8 mouse cellular contexts compared by ENCODE assay signal in genomic region chr17:29356882-29357281, GRCm38 (mm10). TPM values are rescaled to one million over a fixed set of nuclear protein-coding genes. Genes with fewer than 3 reads are reported as not detected.
DNase-seq lines count a peak whose midpoint lies in the region; ATAC-seq and TF ChIP-seq lines count a peak whose summit lies in the region.

No protein-coding gene starts in this region.

- H3K36me3 ChIP-seq in heart, embryonic 16.5 days (ENCODE audit: control insufficient read depth, insufficient read depth), result no peaks in the 10 kb centered on the region
- H3K36me3 ChIP-seq in hindbrain, embryonic 15.5 days, result no peaks in the 10 kb centered on the region
- H3K36me3 ChIP-seq in midbrain, embryonic 14.5 days (ENCODE audit: control insufficient read depth, insufficient read depth, low read length), result no peaks in the 10 kb centered on the region

- ATAC-seq in heart, embryonic 16.5 days (replicated peaks; ENCODE audit: extremely low read depth, insufficient read depth, low FRiP score), result no peak
- peak; percentile 52 for ATAC-seq in hindbrain, embryonic 15.5 days (ENCODE audit: low FRiP score, low read depth)
- peak; percentile 64 for ATAC-seq in midbrain, embryonic 14.5 days (ENCODE audit: low FRiP score, low TSS enrichment)

- peaks cover 19% of the 10 kb centered on the region for H3K4me1 ChIP-seq in heart, embryonic 16.5 days (ENCODE audit: control insufficient read depth, insufficient read depth, low read length)
- H3K4me1 ChIP-seq in cortical plate, adult 2 months (ENCODE audit: control insufficient read depth, insufficient read depth, low read length), result peaks cover 5% of the 10 kb centered on the region
- H3K4me1 ChIP-seq in hindbrain, embryonic 15.5 days (replicated peaks), result peaks cover 26% of the 10 kb centered on the region
- peaks cover 30% of the 10 kb centered on the region for H3K4me1 ChIP-seq in midbrain, embryonic 14.5 days (ENCODE audit: control insufficient read depth, insufficient read depth, low read length)

- H3K27ac ChIP-seq in heart, embryonic 16.5 days (ENCODE audit: low read length), result peak overlapping the region; percentile 99
- H3K27ac ChIP-seq in cortical plate, adult 2 months (ENCODE audit: insufficient read depth, low read length), result peak overlapping the region; percentile 72; the same call in 1 of the 2 replicates
- peak overlapping the region; percentile 97 for H3K27ac ChIP-seq in hindbrain, embryonic 15.5 days (replicated peaks)
- H3K27ac ChIP-seq in midbrain, embryonic 14.5 days (replicated peaks; ENCODE audit: low read depth, low read length), result peak overlapping the region; percentile 99

- no peaks in the 10 kb centered on the region for H3K27me3 ChIP-seq in heart, embryonic 16.5 days (ENCODE audit: control insufficient read depth, insufficient read depth, low read length)
- H3K27me3 ChIP-seq in hindbrain, embryonic 15.5 days, result no peaks in the 10 kb centered on the region
- no peaks in the 10 kb centered on the region for H3K27me3 ChIP-seq in midbrain, embryonic 14.5 days (ENCODE audit: control insufficient read depth, insufficient read depth, low read length)

- DNase-seq in heart, adult 11 months, result no peak
- DNase-seq in midbrain, embryonic 14.5 days, result no peak
- DNase-seq in thymus, postnatal 10 days (ENCODE audit: low spot score in 2 of 2), result no peak
- DNase-seq in left cerebral cortex, postnatal 25 days (ENCODE audit: low spot score in 2 of 2), result no peak
- DNase-seq in cerebellum, adult 18-20 months, result no peak

- intact Hi-C loops in left cerebral cortex, postnatal 25 days (cut with DNase I), result no loop called here

- no peak for TF ChIP-seq CTCF in cortical plate, adult 2 months (IDR thresholded peaks at IDR 0.05; ENCODE audit: extremely low read depth, insufficient read depth, low read length)

- 13% methylated on average over 9 of the region's 9 CpGs for WGBS in heart, embryonic 16.5 days
- 8% methylated on average over 9 of the region's 9 CpGs for WGBS in hindbrain, embryonic 15.5 days
- WGBS in midbrain, embryonic 14.5 days, result 4% methylated on average over 9 of the region's 9 CpGs

- peak overlapping the region; percentile 48 for H3K4me3 ChIP-seq in heart, embryonic 16.5 days (ENCODE audit: low read length)
- H3K4me3 ChIP-seq in cortical plate, adult 2 months (ENCODE audit: insufficient read depth, low read length), result peak overlapping the region; percentile 49
- H3K4me3 ChIP-seq in hindbrain, embryonic 15.5 days, result peak overlapping the region; percentile 39
- peak overlapping the region; percentile 33 for H3K4me3 ChIP-seq in midbrain, embryonic 14.5 days (replicated peaks; ENCODE audit: low read depth, low read length)

- TF ChIP-seq POLR2A in cortical plate, adult 2 months (IDR thresholded peaks at IDR 0.05; ENCODE audit: extremely low read depth, insufficient read depth, low read length), result no peak

- H3K9ac ChIP-seq in heart, embryonic 16.5 days (ENCODE audit: low read length), result peak overlapping the region; percentile 73
- peak overlapping the region; percentile 53 for H3K9ac ChIP-seq in hindbrain, embryonic 15.5 days
- H3K9ac ChIP-seq in midbrain, embryonic 14.5 days (replicated peaks; ENCODE audit: low read length), result peak overlapping the region; percentile 66

- no peaks in the 10 kb centered on the region for H3K9me3 ChIP-seq in heart, embryonic 16.5 days (replicated peaks; ENCODE audit: control insufficient read depth, low read length)
- no peaks in the 10 kb centered on the region for H3K9me3 ChIP-seq in hindbrain, embryonic 15.5 days
- no peaks in the 10 kb centered on the region for H3K9me3 ChIP-seq in midbrain, embryonic 14.5 days (ENCODE audit: control insufficient read depth, low read length)

- H3K4me2 ChIP-seq in heart, embryonic 16.5 days (ENCODE audit: low read depth, low read length), result peak overlapping the region; percentile 75
- peak overlapping the region; percentile 71 for H3K4me2 ChIP-seq in hindbrain, embryonic 15.5 days
- H3K4me2 ChIP-seq in midbrain, embryonic 14.5 days (ENCODE audit: low read length), result peak overlapping the region; percentile 61

RNA-seq across cellular contexts. Expression of gene Fgd2, which starts 3.8 kb away (rescaled TPM):
- 4.8 and 4.9 TPM in 2 replicates for polyA plus RNA-seq in heart, embryonic 16.5 days (2015; fragmentation: Nextera tagmentation; extraction: Ambion mirVana)
- polyA plus RNA-seq in cortical plate, adult 2 months (2012; rRNA removed), result 16.8 and 17.0 TPM in 2 replicates
- 6.5 and 8.3 TPM in 2 replicates for polyA plus RNA-seq in hindbrain, embryonic 15.5 days (2015; fragmentation: Nextera tagmentation; extraction: Ambion mirVana)
- polyA plus RNA-seq in midbrain, embryonic 14.5 days (2014; fragmentation: Nextera tagmentation; extraction: Ambion mirVana), result 4.4 and 4.9 TPM in 2 replicates
- 1 to 10 TPM; 5.2 to 6.8 TPM for total RNA-seq in left cerebral cortex, postnatal 25 days (2021)

RNA-seq across cellular contexts. Expression of gene Mtch1, which starts 9.1 kb away (rescaled TPM):
- 220 and 273 TPM in 2 replicates for polyA plus RNA-seq in heart, embryonic 16.5 days (2015; fragmentation: Nextera tagmentation; extraction: Ambion mirVana)
- 586 and 591 TPM in 2 replicates for polyA plus RNA-seq in cortical plate, adult 2 months (2012; rRNA removed)
- polyA plus RNA-seq in hindbrain, embryonic 15.5 days (2015; fragmentation: Nextera tagmentation; extraction: Ambion mirVana), result 476 and 492 TPM in 2 replicates
- polyA plus RNA-seq in midbrain, embryonic 14.5 days (2014; fragmentation: Nextera tagmentation; extraction: Ambion mirVana), result 533 and 550 TPM in 2 replicates
- 100 to 1,000 TPM; 553 to 573 TPM for total RNA-seq in left cerebral cortex, postnatal 25 days (2021)

RNA-seq across cellular contexts. Expression of gene Pi16, which starts 39.4 kb away (rescaled TPM):
- polyA plus RNA-seq in heart, embryonic 16.5 days (2015; fragmentation: Nextera tagmentation; extraction: Ambion mirVana), result 3.5 and 4.0 TPM in 2 replicates
- 0.36 and 0.67 TPM in 2 replicates for polyA plus RNA-seq in cortical plate, adult 2 months (2012; rRNA removed)
- polyA plus RNA-seq in hindbrain, embryonic 15.5 days (2015; fragmentation: Nextera tagmentation; extraction: Ambion mirVana), result 2.1 and 2.3 TPM in 2 replicates
- 1.3 and 2.8 TPM in 2 replicates for polyA plus RNA-seq in midbrain, embryonic 14.5 days (2014; fragmentation: Nextera tagmentation; extraction: Ambion mirVana)
- 1 to 10 TPM; 1.1 to 1.5 TPM for total RNA-seq in left cerebral cortex, postnatal 25 days (2021)
